8 mouse cellular contexts compared by ENCODE assay signal in genomic region chr11:62573959-62574702, GRCm38 (mm10). TPM values are rescaled to one million over a fixed set of nuclear protein-coding genes. Genes with fewer than 3 reads are reported as not detected.
DNase-seq lines count a peak whose midpoint lies in the region; ATAC-seq and TF ChIP-seq lines count a peak whose summit lies in the region.

Trpv2 (plus strand) TSS chr11:62574486.

- no peak for ATAC-seq in erythroblast, adult 5-6 weeks (replicated peaks; ENCODE audit: low FRiP score, poor library complexity, severe bottlenecking)
- no peak for ATAC-seq in forebrain, embryonic 12.5 days (ENCODE audit: low FRiP score)

- peaks cover 11% of the 10 kb centered on the region for H3K27me3 ChIP-seq in erythroblast, embryonic 14.5 days (ENCODE audit: control insufficient read depth)
- H3K27me3 ChIP-seq in forebrain, embryonic 12.5 days: peaks cover 20% of the 10 kb centered on the region
- no peaks in the 10 kb centered on the region for H3K27me3 ChIP-seq in myocyte (ENCODE audit: control insufficient read depth, insufficient read depth, insufficient read length)

- peak within 1 kb of the TSS; percentile 56 for H3K9ac ChIP-seq in forebrain, embryonic 12.5 days

- no peaks in the 10 kb centered on the region; the same call in 1 of the 2 replicates for H3K9me3 ChIP-seq in erythroblast, embryonic 14.5 days (ENCODE audit: control insufficient read depth, low read length)
- H3K9me3 ChIP-seq in forebrain, embryonic 12.5 days: no peaks in the 10 kb centered on the region

- H3ac ChIP-seq in myocyte (ENCODE audit: control insufficient read depth, insufficient read length): no peak within 1 kb of the TSS

- peak within 1 kb of the TSS; percentile 91 for H3K4me2 ChIP-seq in forebrain, embryonic 12.5 days
- peak within 1 kb of the TSS; percentile 87 for H3K4me2 ChIP-seq in myocyte (ENCODE audit: low read depth)

- H3K27ac ChIP-seq in forebrain, embryonic 12.5 days: no peak within 1 kb of the TSS

- no peak for TF ChIP-seq POLR2A in myocyte (IDR thresholded peaks at IDR 0.05; ENCODE audit: insufficient read length, low read depth)

- H3K4me3 ChIP-seq in erythroblast, embryonic 14.5 days (replicated peaks): peak within 1 kb of the TSS; percentile 59
- H3K4me3 ChIP-seq in forebrain, embryonic 12.5 days (replicated peaks): peak within 1 kb of the TSS; percentile 47
- peak within 1 kb of the TSS; percentile 30 for H3K4me3 ChIP-seq in myocyte

- WGBS in forebrain, embryonic 12.5 days: 81% methylated on average over 6 of the region's 6 CpGs

- intact Hi-C loops in left cerebral cortex, postnatal 14 days (cut with DNase I): no loop called here

- H3K79me2 ChIP-seq in myocyte (ENCODE audit: control insufficient read depth, insufficient read depth): no peaks in the 10 kb centered on the region

- H3K36me3 ChIP-seq in erythroblast, embryonic 14.5 days (ENCODE audit: control insufficient read depth): no peaks in the 10 kb centered on the region
- no peaks in the 10 kb centered on the region for H3K36me3 ChIP-seq in forebrain, embryonic 12.5 days (replicated peaks)
- H3K36me3 ChIP-seq in myocyte (ENCODE audit: control insufficient read depth, insufficient read depth): no peaks in the 10 kb centered on the region

- peak; percentile 94 for DNase-seq in A20 (ENCODE audit: low read depth, low spot score)
- DNase-seq in left cerebral cortex, postnatal 14 days (ENCODE audit: low spot score in 2 of 2): no peak
- no peak for DNase-seq in embryo, embryonic 11 days
- DNase-seq in urinary bladder, postnatal 4 days (ENCODE audit: low spot score in 2 of 2): no peak

- peaks cover 28% of the 10 kb centered on the region for H3K4me1 ChIP-seq in erythroblast, embryonic 14.5 days (ENCODE audit: control insufficient read depth)
- peaks cover 8% of the 10 kb centered on the region for H3K4me1 ChIP-seq in forebrain, embryonic 12.5 days

TF ChIP-seq in myocyte, 11 proteins besides CTCF, POLR2A, EP300 and RAD21:
- TF ChIP-seq TCF3 (IDR thresholded peaks at IDR 0.05; ENCODE audit: insufficient read length, low read depth) (no peak), MYOD1 (IDR thresholded peaks at IDR 0.05; ENCODE audit: control insufficient read depth in 1 of 3, insufficient read length in 2 of 3, low read depth in 2 of 3) (no peak), TCF12 (IDR thresholded peaks at IDR 0.05; ENCODE audit: insufficient read depth, poor library complexity, severe bottlenecking) (no peak), REST (IDR thresholded peaks at IDR 0.05; ENCODE audit: insufficient read depth, insufficient read length) (no peak), POLR2AphosphoS2 (IDR thresholded peaks at IDR 0.05; ENCODE audit: insufficient read length, low read depth) (no peak), CEBPB (IDR thresholded peaks at IDR 0.05; ENCODE audit: insufficient read depth, poor library complexity, severe bottlenecking) (no peak), E2F4 (IDR thresholded peaks at IDR 0.05; ENCODE audit: insufficient read depth) (no peak), SRF (IDR thresholded peaks at IDR 0.05; ENCODE audit: control insufficient read depth, insufficient read length, low read depth) (no peak), USF1 (IDR thresholded peaks at IDR 0.05; ENCODE audit: low read depth) (no peak), MYOG (IDR thresholded peaks at IDR 0.05; ENCODE audit: control insufficient read depth in 1 of 3, insufficient read depth in 1 of 3, insufficient read length in 2 of 3, low read depth in 2 of 3) (no peak), MAX (IDR thresholded peaks at IDR 0.05; ENCODE audit: low read depth) (no peak)

RNA-seq across cellular contexts. Expression of gene Trpv2, which starts in this region (rescaled TPM):
- 0.03 and 0.04 TPM in 2 replicates for polyA plus RNA-seq in erythroblast, embryonic 14.5 days (2012)
- 2.3 and 4.2 TPM in 2 replicates for total RNA-seq in erythroblast, adult 5-6 weeks (2015; ENCODE audit: low replicate concordance)
- 6.8 and 7.7 TPM in 2 replicates for total RNA-seq in erythroblast, adult 5-6 weeks (2017; ENCODE audit: low replicate concordance)
- polyA plus RNA-seq in forebrain, embryonic 12.5 days (2016; fragmentation: Nextera tagmentation; extraction: Ambion mirVana): 6.4 and 7.3 TPM in 2 replicates
- total RNA-seq in left cerebral cortex, postnatal 14 days (2021): 10 to 100 TPM; 21.9 to 22.2 TPM
- polyA plus RNA-seq in myocyte (2012; fragmentation: generic; extraction: Trizol): 5.4 TPM
